Mouse (Mus musculus): ENCODE measurements at regions not wholly inside any gene's neighbourhood (a gene's known extent, or its start where the extent isn't known, plus 50 kb on each side); places are given as distances from the start of the nearest gene placed in this dataset.

DNA sequence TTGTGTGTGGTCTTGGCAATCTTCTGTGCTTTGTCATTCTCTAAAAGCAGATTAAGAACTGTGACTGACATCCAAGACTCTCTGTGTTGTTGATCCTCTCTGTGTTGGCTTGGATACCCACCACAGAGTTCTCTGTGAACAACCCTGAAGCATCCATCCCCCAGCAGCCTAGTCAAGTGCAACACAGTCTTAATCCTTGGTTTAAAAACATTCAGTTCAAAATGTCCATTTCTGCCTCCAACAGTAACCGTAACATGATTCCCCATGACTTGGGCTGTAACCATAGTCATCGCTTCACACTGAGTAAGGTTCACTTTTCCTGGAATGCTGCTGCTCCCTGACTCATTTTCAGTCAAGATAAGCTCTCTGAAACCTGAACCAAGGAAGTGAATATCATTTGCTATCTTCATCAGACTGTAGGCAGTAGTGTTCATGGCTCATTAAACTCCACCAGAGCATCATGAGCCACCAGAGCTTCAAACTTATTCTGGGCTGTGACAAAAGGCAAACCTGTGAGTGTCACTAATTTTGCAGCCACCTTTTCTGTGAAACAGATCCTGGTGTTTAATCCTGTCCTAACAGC is 143.9 kb upstream of the Cypt14 start:
- peaks cover 7% of the 10 kb centered on the region; the same call in 1 of the 2 replicates for H3K27me3 ChIP-seq (ENCODE audit: low read depth, poor library complexity, severe bottlenecking)
- 66% methylated on average over 2 of the region's 2 CpGs for WGBS
- no peaks in the 10 kb centered on the region; the same call in 1 of the 2 replicates for H3K9me3 ChIP-seq (replicated peaks)
- H3K27ac ChIP-seq (replicated peaks): no peak overlapping the region
- H3K4me1 ChIP-seq: no peaks in the 10 kb centered on the region
- peak; percentile 13 for DNase-seq (ENCODE audit: low spot score)
- no peak overlapping the region for H3K4me3 ChIP-seq
- H3K36me3 ChIP-seq: no peaks in the 10 kb centered on the region

Measured in midbrain, embryonic 10.5 days (tissue).